Mouse (Mus musculus) G1E (cell line): ENCODE results near the gene Tor4a.

Experiments used
- CTCF ChIP-seq: IDR thresholded peaks from 2 replicates; pipeline ENCODE4 v1.5.1; 2012; ENCODE audit warnings: low read depth, low read length, inconsistent platforms, mixed read lengths
- GATA1 ChIP-seq: IDR thresholded peaks from 2 replicates; pipeline ENCODE4 v1.6.1; 2012; ENCODE audit warnings: borderline replicate concordance, low read length, inconsistent platforms, mixed read lengths

DNA sequence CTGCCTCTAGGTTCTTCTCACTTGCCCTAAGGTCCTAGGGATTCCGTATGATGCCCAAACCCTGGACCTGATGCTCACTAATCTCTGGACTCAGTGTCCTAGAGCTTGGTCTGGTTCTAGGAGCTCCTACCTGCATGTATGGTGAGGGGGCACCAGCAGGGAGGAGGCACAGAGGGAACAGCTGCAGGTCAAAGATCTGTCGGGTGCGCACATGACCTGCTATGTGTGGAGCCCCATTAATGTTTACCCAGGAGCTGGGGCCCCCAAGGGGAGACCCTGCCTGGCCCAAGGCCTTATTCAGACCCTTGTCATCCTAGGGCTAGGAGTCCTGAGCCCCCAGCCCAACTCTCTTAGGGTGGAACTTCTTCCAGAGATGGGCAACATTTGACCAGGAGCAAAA, 37.4 kb upstream of the Tor4a start, which contains the start of gene Slc34a3:
- no peak for TF ChIP-seq CTCF
- TF ChIP-seq GATA1: no peak
